Mouse (Mus musculus) lung, adult 2 months (tissue): ENCODE measurements around the gene Hnrnpm.

Experiments
- CTCF ChIP-seq: fragments of 200-500 bp; IDR thresholded peaks from 2 replicates; pipeline ENCODE4 v1.5.1; 2011; ENCODE audit warnings: mild to moderate bottlenecking, low read length, control low read depth; ENCODE audit not compliant: insufficient read depth
- POLR2A ChIP-seq: fragments of 200-500 bp; IDR thresholded peaks from 2 replicates; pipeline ENCODE4 v1.6.1; 2011; ENCODE audit warnings: low read depth, mild to moderate bottlenecking, control low read depth, low read length, borderline replicate concordance; ENCODE audit errors: extremely low read depth

DNA sequence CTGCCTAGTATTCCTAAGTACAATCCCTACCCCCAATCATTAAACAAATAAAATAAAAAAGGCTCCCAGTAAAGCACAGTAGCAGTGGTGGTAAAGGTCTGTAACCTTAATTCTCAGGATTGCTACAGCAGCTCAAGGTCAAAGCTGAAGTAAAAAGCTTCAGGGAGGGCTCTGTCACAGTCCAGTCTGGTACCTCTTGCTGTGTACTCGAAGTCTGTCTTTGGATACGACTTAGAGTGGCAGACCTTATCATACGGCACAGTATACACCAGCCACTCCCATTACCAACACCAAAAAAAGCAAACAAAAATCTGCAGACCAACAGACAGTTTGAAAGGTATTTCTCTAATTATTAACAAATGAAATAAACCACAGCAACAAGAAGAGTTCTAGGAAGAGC is 19.8 kb downstream of the Hnrnpm start:
- TF ChIP-seq POLR2A: no peak
- TF ChIP-seq CTCF: no peak
